Mouse (Mus musculus) gastrocnemius, adult 2 months (tissue): ENCODE data around the gene Slc29a1. TPM values are rescaled to one million over a fixed set of nuclear protein-coding genes. Genes with fewer than 3 reads are reported as not detected.
A peak's percentile ranks its signal among the peaks of the same experiment; 100 is the strongest.
"Not testable (repeated sequence)": the region's sequence is repeated elsewhere in the genome, so short reads cannot be mapped to it uniquely, and the experiment has no call there.

Experiments
- DNase-seq: peaks from one replicate; pipeline ENCODE4 v3.0.0; 2022
- H3K27ac ChIP-seq: fragments of 200-600 bp; 2 replicates; pipeline ENCODE4 v1.8.1; 2022; ENCODE audit warnings: mild to moderate bottlenecking
- H3K4me3 ChIP-seq: fragments of 200-600 bp; 2 replicates; pipeline ENCODE4 v1.8.1; 2022; ENCODE audit warnings: mild to moderate bottlenecking, moderate library complexity
- CTCF ChIP-seq: fragments of 200-600 bp; IDR thresholded peaks from 2 replicates; pipeline ENCODE4 v1.8.1; 2022; ENCODE audit warnings: antibody characterized with exemption, mild to moderate bottlenecking, moderate library complexity
- intact Hi-C: fragments of 180-260 bp; cut with DNase I; formaldehyde crosslinking; loops from one replicate; pipeline ENCODE4 v1.15.1; 2025
- total RNA-seq, 2 experiments: library from RNA; stranded (reverse); gene quantifications; 2 replicates each; pipeline ENCODE4 v1.2.3; 2021

The Slc29a1 gene
- total RNA-seq, 2 experiments from 2014 or later: 27.4 to 44.7 TPM

GRCm38 (mm10) chr17:45628160-45628559 is 28.8 kb upstream of the Slc29a1 start:
- intact Hi-C loops: no loop called here
- H3K4me3 ChIP-seq: no peak overlapping the region
- TF ChIP-seq CTCF: no peak
- DNase-seq: no peak
- 0 out of 2 replicates have a peak overlapping the region, but pooled peaks have one; percentile 20 for H3K27ac ChIP-seq

- peak; percentile 92 for TF ChIP-seq CTCF
- H3K27ac ChIP-seq: peak overlapping the region; percentile 72
- intact Hi-C loops: loop anchor here (1.0 kb wide), 1 partner anchor 41 kb away; no protein-coding TSS in a partner anchor
- peak; percentile 57 for DNase-seq
- peak overlapping the region; percentile 59 for H3K4me3 ChIP-seq
Observed at GRCm38 (mm10) chr17:45626577-45627134, 27.2 kb upstream of the Slc29a1 start.

- intact Hi-C loops, H3K4me3 ChIP-seq, H3K27ac ChIP-seq, DNase-seq: not testable (repeated sequence)
Observed at GRCm38 (mm10) chr17:45623425-45623824, 24.0 kb upstream of the Slc29a1 start.

GRCm38 (mm10) chr17:45619386-45620256 is 20.2 kb upstream of the Slc29a1 start:
- no peak for TF ChIP-seq CTCF
- peak; percentile 45 for DNase-seq
- peak overlapping the region; percentile 64 for H3K4me3 ChIP-seq
- intact Hi-C loops: no loop called here
- H3K27ac ChIP-seq: peak overlapping the region; percentile 79

- peak; percentile 62 for DNase-seq
- H3K4me3 ChIP-seq: peak overlapping the region; percentile 64
- peak overlapping the region; percentile 79 for H3K27ac ChIP-seq
- intact Hi-C loops: no loop called here
- no peak for TF ChIP-seq CTCF
Observed at GRCm38 (mm10) chr17:45618941-45619385, 19.6 kb upstream of the Slc29a1 start.

- Histone ChIP-seq H3K4me3 (no peak overlapping the region), H3K27ac (no peak overlapping the region)
- intact Hi-C loops: no loop called here
- no peak for TF ChIP-seq CTCF
- DNase-seq: no peak
Observed at GRCm38 (mm10) chr17:45617655-45618054, 18.2 kb upstream of the Slc29a1 start.

GRCm38 (mm10) chr17:45616679-45617078 is 17.3 kb upstream of the Slc29a1 start:
- DNase-seq: no peak
- no peak for TF ChIP-seq CTCF
- Histone ChIP-seq H3K27ac (no peak overlapping the region), H3K4me3 (no peak overlapping the region)
- intact Hi-C loops: no loop called here

- Histone ChIP-seq H3K27ac (no peak overlapping the region), H3K4me3 (no peak overlapping the region)
- DNase-seq: no peak
- no peak for TF ChIP-seq CTCF
- intact Hi-C loops: no loop called here
Observed at GRCm38 (mm10) chr17:45616046-45616650, 16.7 kb upstream of the Slc29a1 start.

GRCm38 (mm10) chr17:45612921-45613320 is 13.5 kb upstream of the Slc29a1 start:
- no peak overlapping the region for H3K4me3 ChIP-seq
- no peak for TF ChIP-seq CTCF
- intact Hi-C loops: no loop called here
- no peak overlapping the region for H3K27ac ChIP-seq
- DNase-seq: no peak

GRCm38 (mm10) chr17:45612008-45612407 is 12.6 kb upstream of the Slc29a1 start:
- TF ChIP-seq CTCF: no peak
- no peak for DNase-seq
- Histone ChIP-seq H3K27ac (no peak overlapping the region), H3K4me3 (no peak overlapping the region)
- intact Hi-C loops: no loop called here

GRCm38 (mm10) chr17:45610144-45610866 is 10.9 kb upstream of the Slc29a1 start:
- no peak for TF ChIP-seq CTCF
- intact Hi-C loops: no loop called here
- peak overlapping the region; percentile 26; the same call in 1 of the 2 replicates for H3K4me3 ChIP-seq
- H3K27ac ChIP-seq: peak overlapping the region; percentile 78
- DNase-seq: peak; percentile 54

GRCm38 (mm10) chr17:45608396-45608795 is 9.0 kb upstream of the Slc29a1 start:
- DNase-seq: no peak
- no peak overlapping the region for H3K27ac ChIP-seq
- intact Hi-C loops: no loop called here
- no peak overlapping the region for H3K4me3 ChIP-seq
- TF ChIP-seq CTCF: no peak
